Mouse (Mus musculus) spleen, postnatal 36 days (tissue): ENCODE measurements around the gene Csnk2a1.

ENCODE experiments used
- DNase-seq, 2 experiments: peaks; one replicate each; pipeline ENCODE4 v3.0.0; 2022; ENCODE audit warnings: low spot score in 2 of 2, mixed read lengths in 1 of 2

Csnk2a1 gene

GRCm38 (mm10) chr2:152324842-152325241 is 98.2 kb downstream of the Csnk2a1 start:
- DNase-seq: no peak

DNA sequence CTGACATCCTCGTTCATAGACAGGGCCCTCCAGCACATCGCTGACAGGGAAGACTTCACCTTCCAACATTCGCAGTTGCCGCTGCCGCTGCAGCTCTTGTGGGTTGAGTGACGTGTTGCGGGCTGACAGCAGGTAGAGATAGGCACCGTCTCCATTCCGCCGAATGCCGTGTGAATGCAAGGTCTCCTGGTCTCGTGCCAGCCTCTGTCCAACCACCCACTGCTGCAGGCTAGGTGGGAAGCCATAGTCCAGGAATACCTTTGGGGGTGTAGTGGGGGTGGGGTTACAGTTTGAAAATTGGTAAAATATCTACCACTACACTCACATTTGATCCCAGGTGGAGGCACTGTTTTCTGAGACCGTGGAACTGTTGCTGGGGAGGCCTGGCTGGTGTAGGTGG is 99.5 kb downstream of the Csnk2a1 start:
- no peak for DNase-seq

DNA sequence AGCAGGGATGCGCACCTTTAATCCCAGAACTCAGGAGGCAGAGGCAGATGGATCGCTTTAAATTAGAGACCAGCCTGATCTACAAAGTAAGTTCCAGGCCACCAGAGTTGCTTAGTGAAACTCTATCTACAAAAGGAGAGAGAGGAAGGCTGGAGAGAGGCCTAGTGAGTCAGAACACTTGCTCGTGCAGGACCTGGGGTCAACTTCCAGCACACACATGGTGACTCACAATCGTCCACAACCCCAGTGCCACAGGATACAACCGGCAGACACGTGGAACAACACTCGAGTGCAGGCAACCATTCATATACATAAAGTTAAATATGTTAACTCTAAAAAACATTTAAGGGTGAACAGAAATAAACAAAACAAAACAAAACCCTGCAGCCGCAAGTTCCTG is 100.0 kb downstream of the Csnk2a1 start:
- no peak for DNase-seq

DNA sequence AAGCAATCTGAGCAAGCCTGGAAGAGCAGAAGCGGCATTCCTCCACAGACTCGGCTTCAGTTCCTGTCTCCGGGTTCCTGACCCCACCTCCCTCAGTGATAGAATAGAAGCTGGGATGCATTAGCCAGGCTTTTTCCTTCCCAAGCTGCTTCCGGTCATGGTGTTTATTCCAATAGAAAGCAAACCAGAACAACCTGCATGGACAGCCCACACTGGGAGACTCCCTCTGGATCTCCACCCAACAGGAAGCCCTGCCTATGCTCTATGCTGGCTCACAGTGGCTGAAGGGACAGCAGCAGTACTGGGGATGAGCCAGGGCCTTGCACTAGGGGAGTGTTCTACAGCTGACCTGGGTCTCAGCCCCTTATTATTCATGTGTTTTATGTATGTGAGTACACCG is 101.3 kb downstream of the Csnk2a1 start:
- DNase-seq: no peak

GRCm38 (mm10) chr2:152330858-152331423 is 104.3 kb downstream of the Csnk2a1 start:
- no peak for DNase-seq
